Mouse (Mus musculus) cerebellum, adult 9-10 months (tissue): ENCODE data around the gene Gm6205.
"Not testable (repeated sequence)": the region's sequence is repeated elsewhere in the genome, so short reads cannot be mapped to it uniquely, and the experiment has no call there.

Source experiments
- DNase-seq: peaks from one replicate; pipeline ENCODE4 v3.0.0; 2022

The Gm6205 gene

DNA sequence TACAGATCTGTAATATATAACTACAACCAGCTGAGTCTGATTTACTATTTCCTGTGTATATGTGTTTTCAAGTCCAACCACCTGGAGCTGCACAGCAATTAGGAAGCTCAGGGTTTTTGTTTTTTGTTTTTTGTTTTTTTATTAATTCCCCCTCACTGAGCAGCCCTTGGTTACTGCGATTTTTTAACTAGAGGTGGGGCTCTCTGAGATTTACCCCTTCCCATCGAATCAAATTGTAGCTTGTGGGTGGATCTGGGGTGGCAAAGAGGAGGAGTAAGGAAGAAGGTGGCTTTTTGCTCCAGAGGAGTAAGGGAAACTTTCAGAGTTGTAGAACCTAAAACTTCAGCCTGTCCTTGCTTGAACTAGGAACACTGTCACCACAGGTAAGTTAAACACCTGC is at the start of gene Gm6205:
Gene Gm6205 (plus strand): TSS at position 301 of the 400 bp plus-strand sequence.
- DNase-seq, result not testable (repeated sequence)

DNA sequence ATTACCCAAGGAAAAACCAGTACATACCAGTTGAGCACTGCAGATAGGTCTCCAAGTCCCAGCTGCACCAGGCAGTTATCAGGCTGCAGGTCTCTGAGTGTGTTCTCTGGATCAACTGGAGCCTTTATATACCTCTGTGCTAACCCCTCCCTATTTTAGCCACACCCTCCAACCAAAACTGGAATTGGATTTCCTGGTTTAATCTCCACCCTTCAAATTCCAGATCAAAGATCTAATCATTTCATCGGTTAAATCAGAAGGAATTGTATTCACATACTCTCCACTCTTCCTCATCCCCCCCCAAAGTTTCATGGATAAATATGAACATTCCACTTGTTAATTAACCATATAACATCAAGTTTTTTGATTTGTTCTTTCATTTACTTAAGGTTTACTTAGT is 31.9 kb upstream of the Gm6205 start, which contains the start of gene Gm3147:
Gene Gm3147 (minus strand): TSS at position 101 of the 400 bp plus-strand sequence.
- DNase-seq, result not testable (repeated sequence)

DNA sequence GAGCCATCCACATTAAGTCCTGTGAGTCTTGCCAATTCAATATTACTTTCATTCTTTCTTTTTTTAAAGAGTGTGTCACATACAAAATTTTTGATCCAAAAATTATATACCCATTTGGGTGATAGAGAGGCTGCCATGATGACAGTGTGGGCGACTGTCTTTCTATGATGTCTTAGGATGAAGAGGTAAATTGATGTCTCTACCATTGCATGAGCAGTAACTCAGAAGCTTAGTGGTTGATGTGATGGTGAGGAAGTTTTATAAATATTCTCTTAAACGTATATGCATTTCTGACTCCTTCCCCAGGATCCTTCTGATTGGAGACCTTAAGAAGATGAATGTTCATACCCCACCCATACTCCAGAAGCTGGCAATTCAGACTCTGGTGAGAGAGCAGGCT is 24.5 kb upstream of the Gm6205 start, which contains the start of gene Gm6509:
Gene Gm6509 (plus strand): TSS at position 301 of the 400 bp plus-strand sequence.
- DNase-seq, result not testable (repeated sequence)
